Mouse (Mus musculus) heart, embryonic 14.5 days (tissue): ENCODE results near the gene Kyat3. TPM values are rescaled to one million over a fixed set of nuclear protein-coding genes. Genes with fewer than 3 reads are reported as not detected.
A peak's percentile ranks its signal among the peaks of the same experiment; 100 is the strongest.

Experiments
- ATAC-seq: fragments of 200-750 bp; cut with Nextera tagmentation; 2 replicates; pipeline ENCODE4 v1.8.0; 2017; ENCODE audit warnings: low read depth, moderate TSS enrichment; ENCODE audit not compliant: insufficient number of reproducible peaks, insufficient read depth, low FRiP score
- H3K27ac ChIP-seq, 2 experiments: fragments of 200-500 bp in 1 of 2; fragments of 300-500 bp in 1 of 2; sonication (generic) in 1 of 2; replicated peaks in 1 of 2; 2 replicates each; pipeline ENCODE4 v1.5.1; 2012 to 2014; ENCODE audit warnings: low read depth in 2 of 2, low read length in 2 of 2, control low read depth in 1 of 2, mild to moderate bottlenecking in 1 of 2, mixed read lengths in 1 of 2; ENCODE audit not compliant: control insufficient read depth in 1 of 2, insufficient read depth in 1 of 2
- H3K27me3 ChIP-seq: fragments of 300-500 bp; sonication (generic); 2 replicates; pipeline ENCODE4 v1.6.1; 2014; ENCODE audit warnings: mild to moderate bottlenecking, low read length, control low read depth; ENCODE audit not compliant: control insufficient read depth, insufficient read depth
- H3K36me3 ChIP-seq: fragments of 300-500 bp; sonication (generic); 2 replicates; pipeline ENCODE4 v1.6.1; 2014; ENCODE audit warnings: mild to moderate bottlenecking, control low read depth, low read length, mixed read lengths; ENCODE audit not compliant: control insufficient read depth, insufficient read depth
- H3K4me1 ChIP-seq, 2 experiments: fragments of 200-500 bp in 1 of 2; fragments of 300-500 bp in 1 of 2; sonication (generic) in 1 of 2; 2 replicates each; pipeline ENCODE4 v1.6.1; 2012 to 2014; ENCODE audit warnings: low read length in 2 of 2, control low read depth in 1 of 2, mixed read lengths in 1 of 2; ENCODE audit not compliant: control insufficient read depth in 2 of 2, insufficient read depth in 2 of 2
- H3K4me2 ChIP-seq: fragments of 300-500 bp; sonication (generic); 2 replicates; pipeline ENCODE4 v1.6.1; 2014; ENCODE audit warnings: mild to moderate bottlenecking, low read length
- H3K4me3 ChIP-seq, 2 experiments: fragments of 200-500 bp in 1 of 2; fragments of 300-500 bp in 1 of 2; sonication (generic) in 1 of 2; 2 replicates each; pipeline ENCODE4 v1.5.1; 2012 to 2014; ENCODE audit warnings: low read length in 2 of 2, mild to moderate bottlenecking in 2 of 2, control low read depth in 1 of 2, low read depth in 1 of 2, moderate library complexity in 1 of 2; ENCODE audit not compliant: control insufficient read depth in 1 of 2, insufficient read depth in 1 of 2
- H3K9ac ChIP-seq: fragments of 300-500 bp; sonication (generic); 2 replicates; pipeline ENCODE4 v1.6.1; 2014; ENCODE audit warnings: mild to moderate bottlenecking, low read length
- H3K9me3 ChIP-seq: fragments of 300-500 bp; sonication (generic); 2 replicates; pipeline ENCODE4 v1.6.1; 2016; ENCODE audit warnings: low read length, control low read depth; ENCODE audit not compliant: control insufficient read depth
- WGBS: fragments of 180-500 bp; shearing (Covaris S2); extraction: QIAGEN DNeasy Blood & Tissue Kit; methylation state at CpG from one replicate; pipeline ENCODE4 v1.1.7; 2014; 5-methylcytosine and 5-hydroxymethylcytosine counted together
- polyA plus RNA-seq: library from polyadenylated mRNA; unstranded; fragments of >200 nt; fragmentation: Nextera tagmentation; extraction: Ambion mirVana; gene quantifications from 2 replicates; pipeline ENCODE4 v1.2.1, GENCODE M21; 2014

The Kyat3 gene
- 9.7 and 11.1 TPM in 2 replicates for polyA plus RNA-seq

GRCm38 (mm10) chr3:142700442-142701322 is at the start of gene Kyat3:
Kyat3 (plus strand) TSS chr3:142701051.
- Histone ChIP-seq H3K9ac (peak within 1 kb of the TSS; percentile 76), H3K9me3 (0 out of 2 replicates have a peak, but pooled peaks cover 4% of the 10 kb centered on the region), H3K27me3 (no peaks in the 10 kb centered on the region), H3K36me3 (no peaks in the 10 kb centered on the region), H3K4me1 (peaks cover 6 to 14% of the 10 kb centered on the region in 2 experiments; a peak in 2 of 4 replicates), H3K4me2 (peak within 1 kb of the TSS; percentile 93), H3K27ac (peak within 1 kb of the TSS; percentile 84), H3K4me3 (peak within 1 kb of the TSS; percentile 63 to 84)
- ATAC-seq, result peak; percentile 99
- WGBS, result under 1% methylated on average over 48 of the region's 48 CpGs

GRCm38 (mm10) chr3:142664723-142665122 is 36.1 kb upstream of the Kyat3 start:
- no peak for ATAC-seq
- Histone ChIP-seq H3K9me3 (peaks cover 8% of the 10 kb centered on the region; the same call in 1 of the 2 replicates), H3K4me3 (no peak overlapping the region), H3K27me3 (no peaks in the 10 kb centered on the region), H3K4me2 (no peak overlapping the region), H3K4me1 (no peaks in the 10 kb centered on the region), H3K36me3 (no peaks in the 10 kb centered on the region), H3K9ac (no peak overlapping the region), H3K27ac (no peak overlapping the region)
- WGBS, result 93% methylated on average over 8 of the region's 8 CpGs

GRCm38 (mm10) chr3:142674607-142675006 is 26.2 kb upstream of the Kyat3 start:
- Histone ChIP-seq H3K4me1 (no peaks in the 10 kb centered on the region), H3K27me3 (no peaks in the 10 kb centered on the region), H3K36me3 (no peaks in the 10 kb centered on the region), H3K9ac (no peak overlapping the region), H3K9me3 (no peaks in the 10 kb centered on the region), H3K4me3 (no peak overlapping the region), H3K27ac (no peak overlapping the region), H3K4me2 (no peak overlapping the region)
- WGBS, result 70% methylated on average over 1 of the region's 1 CpGs
- no peak for ATAC-seq

GRCm38 (mm10) chr3:142687939-142688338 is 12.9 kb upstream of the Kyat3 start:
- no peak for ATAC-seq
- Histone ChIP-seq H3K4me1 (no peaks in the 10 kb centered on the region; a peak in 1 of 4 replicates), H3K9ac (peak overlapping the region; percentile 52; the same call in 1 of the 2 replicates), H3K27me3 (no peaks in the 10 kb centered on the region), H3K4me3 (peak overlapping the region; percentile 24 to 26; a peak in 3 of 4 replicates), H3K36me3 (no peaks in the 10 kb centered on the region), H3K9me3 (peaks cover 8% of the 10 kb centered on the region; the same call in 1 of the 2 replicates), H3K4me2 (peak overlapping the region; percentile 62), H3K27ac (no peak overlapping the region)
- WGBS, result 48% methylated on average over 23 of the region's 23 CpGs

- ATAC-seq, result no peak
- Histone ChIP-seq H3K4me1 (no peaks in the 10 kb centered on the region; a peak in 1 of 4 replicates), H3K9ac (peak overlapping the region; percentile 52; the same call in 1 of the 2 replicates), H3K9me3 (peaks cover 9% of the 10 kb centered on the region), H3K27me3 (no peaks in the 10 kb centered on the region), H3K4me3 (peak overlapping the region; percentile 24 to 26; a peak in 3 of 4 replicates), H3K4me2 (peak overlapping the region; percentile 62), H3K36me3 (no peaks in the 10 kb centered on the region), H3K27ac (no peak overlapping the region)
- WGBS, result 29% methylated on average over 12 of the region's 13 CpGs
Measured at GRCm38 (mm10) chr3:142688353-142688752, 12.5 kb upstream of the Kyat3 start.

GRCm38 (mm10) chr3:142696517-142696916 is 4.3 kb upstream of the Kyat3 start:
- Histone ChIP-seq H3K4me1 (peaks cover 3 to 8% of the 10 kb centered on the region in 2 experiments; a peak in 2 of 4 replicates), H3K36me3 (no peaks in the 10 kb centered on the region), H3K9me3 (peaks cover 14% of the 10 kb centered on the region; the same call in 1 of the 2 replicates), H3K27me3 (no peaks in the 10 kb centered on the region), H3K27ac (no peak overlapping the region), H3K4me2 (no peak overlapping the region), H3K9ac (no peak overlapping the region), H3K4me3 (no peak overlapping the region)
- ATAC-seq, result no peak
- WGBS, result 77% methylated on average over 2 of the region's 2 CpGs

GRCm38 (mm10) chr3:142701407-142701989 is 647 bp downstream of the Kyat3 start:
- no peak for ATAC-seq
- Histone ChIP-seq H3K4me1 (peaks cover 6 to 14% of the 10 kb centered on the region in 2 experiments; a peak in 2 of 4 replicates), H3K9ac (peak overlapping the region; percentile 76), H3K9me3 (0 out of 2 replicates have a peak, but pooled peaks cover 4% of the 10 kb centered on the region), H3K36me3 (no peaks in the 10 kb centered on the region), H3K4me3 (peak overlapping the region; percentile 63 to 84), H3K27ac (no peak overlapping the region; a peak in 1 of 4 replicates), H3K27me3 (no peaks in the 10 kb centered on the region), H3K4me2 (peak overlapping the region; percentile 93)
- WGBS, result 11% methylated on average over 15 of the region's 15 CpGs
